Mouse (Mus musculus): ENCODE measurements at regions not wholly inside any gene's neighbourhood (a gene's known extent, or its start where the extent isn't known, plus 50 kb on each side); places are given as distances from the start of the nearest gene placed in this dataset.

DNA sequence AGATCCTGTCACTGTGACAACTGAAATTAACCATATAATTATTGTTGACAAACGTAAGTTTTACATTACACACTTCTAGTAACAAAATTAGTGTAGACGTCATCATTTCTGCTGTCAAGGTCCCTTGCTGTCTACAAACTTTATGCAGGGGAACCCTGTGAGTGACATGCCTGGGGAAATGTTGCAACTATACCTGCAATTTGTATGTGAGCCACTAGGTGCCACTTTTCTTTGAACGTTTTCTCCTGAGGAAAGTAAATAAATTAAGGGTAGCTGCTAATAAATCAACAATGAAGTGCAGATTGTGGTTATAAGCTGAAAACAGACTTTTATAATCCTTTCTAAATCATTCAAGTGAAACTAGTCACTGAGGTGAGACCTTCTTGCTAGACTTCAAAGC lies 457.3 kb upstream of the Ercc4 start:
- TF ChIP-seq HCFC1 (IDR thresholded peaks at IDR 0.05; ENCODE audit: low read depth, low read length): no peak
- TF ChIP-seq UBTF (IDR thresholded peaks at IDR 0.05; ENCODE audit: borderline replicate concordance, insufficient read depth, low read depth, low read length): no peak
- TF ChIP-seq TCF12 (IDR thresholded peaks at IDR 0.05; ENCODE audit: low read depth, low read length): no peak
- no peak for TF ChIP-seq EP300 (IDR thresholded peaks at IDR 0.05; ENCODE audit: low read depth in 1 of 2, low read length in 2 of 2)
